Mouse (Mus musculus) ES-E14 (cell line): ENCODE data around the gene Acadm.

Experiments used
- HCFC1 ChIP-seq: IDR thresholded peaks from 2 replicates; pipeline ENCODE4 v1.6.1; 2012; ENCODE audit warnings: low read length, inconsistent platforms, borderline replicate concordance; ENCODE audit not compliant: insufficient read depth
- MAFK ChIP-seq: IDR thresholded peaks from 2 replicates; pipeline ENCODE4 v1.6.1; 2014; ENCODE audit warnings: mild to moderate bottlenecking, low read depth, low read length, inconsistent platforms; ENCODE audit not compliant: insufficient read depth
- ZNF384 ChIP-seq: IDR thresholded peaks from 2 replicates; pipeline ENCODE4 v1.6.1; 2012; ENCODE audit warnings: low read depth, low read length, inconsistent platforms

- TF ChIP-seq ZNF384 = no peak
- no peak for TF ChIP-seq MAFK
- TF ChIP-seq HCFC1 = no peak
These were observed 36.2 kb upstream of the Acadm start for GRCm38 (mm10) chr3:153980611-153981010.
